Mouse (Mus musculus) lung, adult 2 months (tissue): Measurements from ENCODE around the gene Bex1.

Experiments used
- CTCF ChIP-seq: fragments of 200-500 bp; IDR thresholded peaks from 2 replicates; pipeline ENCODE4 v1.5.1; 2011; ENCODE audit warnings: mild to moderate bottlenecking, low read length, control low read depth; ENCODE audit not compliant: insufficient read depth
- POLR2A ChIP-seq: fragments of 200-500 bp; IDR thresholded peaks from 2 replicates; pipeline ENCODE4 v1.6.1; 2011; ENCODE audit warnings: low read depth, mild to moderate bottlenecking, control low read depth, low read length, borderline replicate concordance; ENCODE audit errors: extremely low read depth

- TF ChIP-seq POLR2A (no peak), CTCF (no peak)
These were observed 12.5 kb upstream of the Bex1 start for GRCm38 (mm10) chrX:136227768-136228167.
